Mouse (Mus musculus): ENCODE measurements around the gene Slc16a10.
A peak's percentile ranks its signal among the peaks of the same experiment; 100 is the strongest.

Slc16a10 gene

DNA sequence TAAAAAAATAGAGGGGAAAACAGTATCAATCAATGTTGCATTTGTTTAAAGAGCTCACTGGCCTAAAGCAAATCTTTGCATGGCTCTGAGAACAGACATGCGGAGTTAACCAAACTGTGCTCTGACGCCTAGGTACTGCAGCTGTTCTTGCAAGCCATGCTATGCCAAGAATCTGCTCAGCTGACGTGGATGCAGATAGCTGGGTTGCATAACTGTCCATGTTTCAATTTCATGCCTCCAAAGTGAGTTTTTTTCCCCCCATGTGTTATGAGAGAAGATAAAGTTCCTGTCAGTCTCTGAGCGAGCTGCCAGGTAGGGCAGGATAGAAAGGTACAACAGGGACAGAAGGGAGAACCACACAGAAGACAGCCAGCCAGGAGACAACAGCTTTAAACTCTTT lies 72.8 kb downstream of the Slc16a10 start:
- DNase-seq (ENCODE audit: low read depth, low spot score) = no peak

DNA sequence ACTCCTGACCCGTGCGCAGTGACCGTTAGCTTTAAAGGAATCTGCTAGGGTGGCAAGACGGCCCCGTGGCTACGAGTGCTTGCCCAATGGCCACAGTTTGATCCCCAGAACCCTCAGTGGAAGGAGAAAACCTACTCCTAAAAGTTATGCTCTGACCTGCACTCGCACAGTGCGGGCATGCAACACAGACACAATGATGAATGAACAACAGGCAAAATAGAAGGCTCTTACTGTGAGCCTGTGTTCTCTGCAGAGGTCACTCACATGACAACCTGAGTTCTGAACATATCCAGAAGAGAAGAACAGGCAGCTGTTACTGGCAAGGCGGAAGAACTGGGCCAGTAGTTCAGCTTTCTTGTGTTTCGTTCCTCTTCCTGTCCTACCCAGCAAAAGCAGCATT lies 73.5 kb downstream of the Slc16a10 start:
- DNase-seq (ENCODE audit: low read depth, low spot score) = no peak

DNA sequence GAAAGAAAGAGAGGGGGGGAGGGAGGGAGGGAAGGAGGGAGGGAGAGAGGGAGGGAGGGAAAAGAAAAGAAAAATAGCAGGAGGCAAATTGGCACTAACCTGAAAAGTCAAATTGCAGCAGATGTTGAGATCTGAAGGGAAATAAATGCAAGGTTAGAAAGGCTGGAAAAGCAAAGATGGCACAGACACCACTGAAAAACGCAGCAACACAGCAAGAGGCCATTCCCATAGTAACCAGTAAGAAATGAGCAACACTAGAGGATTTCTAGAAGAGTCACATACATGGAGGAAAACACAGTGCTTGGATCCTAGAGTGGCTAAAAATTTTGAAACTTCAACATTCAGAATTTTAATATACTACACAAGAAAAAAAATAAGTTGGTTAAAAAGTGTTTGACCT lies 74.5 kb downstream of the Slc16a10 start:
- DNase-seq (ENCODE audit: low read depth, low spot score) = no peak

DNA sequence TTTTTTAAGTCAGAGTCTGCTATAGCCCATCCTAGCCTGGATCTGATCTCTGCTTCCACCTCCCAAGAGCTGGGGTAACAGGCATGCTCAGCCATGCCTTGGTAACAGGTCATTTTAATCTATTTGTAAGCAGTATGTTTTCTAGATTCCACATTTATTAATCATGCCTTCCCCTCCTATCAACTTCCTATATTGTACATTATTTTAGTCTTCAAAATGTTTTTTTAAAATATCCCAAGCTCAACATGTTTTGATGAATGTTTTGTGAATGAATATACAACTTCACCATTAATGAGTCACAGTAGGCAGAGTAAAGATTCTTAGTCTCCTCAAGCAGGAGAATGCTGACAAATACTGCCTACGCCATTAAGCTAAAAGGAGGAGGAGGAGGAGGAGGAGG lies 75.0 kb downstream of the Slc16a10 start:
- DNase-seq (ENCODE audit: low read depth, low spot score) = no peak

DNA sequence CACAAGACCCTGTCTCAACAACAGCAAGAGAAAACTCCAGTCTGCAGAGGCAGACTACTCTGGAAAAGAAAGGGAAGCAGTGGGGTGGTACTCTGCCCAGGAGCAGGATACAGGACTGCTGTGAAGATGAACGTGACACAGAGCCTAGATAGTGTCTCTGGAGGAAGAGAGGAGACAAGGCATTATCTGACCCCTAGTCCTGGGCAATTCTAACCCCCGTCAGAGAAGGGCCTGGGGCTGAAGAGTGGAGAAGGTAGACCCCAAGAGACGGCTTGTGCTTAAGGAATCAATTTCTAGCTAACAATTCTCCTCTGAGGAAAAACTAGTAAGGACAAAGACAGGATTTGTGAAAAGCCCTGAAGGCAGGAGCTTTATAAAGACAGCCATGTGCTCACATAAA lies 76.7 kb downstream of the Slc16a10 start:
- DNase-seq (ENCODE audit: low read depth, low spot score) = no peak

DNA sequence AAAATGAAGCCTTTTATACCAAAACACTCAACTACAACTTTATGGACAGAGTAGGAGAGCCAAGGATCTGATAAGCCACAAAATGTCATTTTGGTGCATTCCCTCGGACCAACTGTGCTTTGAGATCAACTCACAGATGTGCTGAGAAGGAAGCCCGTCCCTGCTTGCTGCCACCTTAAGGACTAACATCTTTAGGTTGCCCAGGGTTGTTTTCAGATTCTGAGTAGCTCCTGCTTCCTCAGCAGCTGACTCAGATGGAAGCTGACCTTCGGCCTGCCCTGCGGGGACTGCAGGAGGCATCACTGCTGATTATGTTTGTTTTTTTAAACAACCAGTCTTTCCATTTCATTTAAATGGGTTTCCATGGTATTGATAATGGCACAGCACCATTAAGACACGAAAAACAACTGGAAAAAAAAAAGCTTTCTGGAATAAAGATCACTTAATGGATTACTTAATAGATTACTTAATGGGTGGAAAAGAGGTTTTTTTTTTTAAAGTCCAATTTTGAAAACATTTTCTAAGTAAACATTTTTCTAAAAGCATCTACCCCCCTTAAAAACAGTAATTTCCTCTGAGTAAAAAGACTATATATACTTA lies 78.7 kb downstream of the Slc16a10 start:
- no peak for DNase-seq (ENCODE audit: low read depth, low spot score)

DNA sequence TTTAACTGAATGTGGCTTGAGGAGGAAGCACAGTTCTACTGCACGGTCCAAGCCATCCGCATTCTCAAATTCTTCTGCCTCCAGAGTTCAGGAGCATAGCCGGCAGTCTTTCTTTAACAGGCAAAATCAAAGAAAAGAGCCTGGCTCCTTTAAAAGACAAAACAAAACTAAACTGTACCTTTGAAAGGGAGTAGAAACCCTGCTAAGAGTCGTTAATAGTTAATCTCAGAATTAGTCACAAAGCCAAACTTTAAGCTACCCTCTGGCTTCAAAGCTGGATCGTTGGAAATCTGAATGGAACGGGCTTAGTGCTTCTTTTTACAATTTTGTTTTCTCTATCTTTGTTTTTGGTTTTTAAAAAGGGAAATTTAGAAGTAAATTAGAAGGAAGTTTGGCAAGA lies 79.2 kb downstream of the Slc16a10 start:
- no peak for DNase-seq (ENCODE audit: low read depth, low spot score)

DNA sequence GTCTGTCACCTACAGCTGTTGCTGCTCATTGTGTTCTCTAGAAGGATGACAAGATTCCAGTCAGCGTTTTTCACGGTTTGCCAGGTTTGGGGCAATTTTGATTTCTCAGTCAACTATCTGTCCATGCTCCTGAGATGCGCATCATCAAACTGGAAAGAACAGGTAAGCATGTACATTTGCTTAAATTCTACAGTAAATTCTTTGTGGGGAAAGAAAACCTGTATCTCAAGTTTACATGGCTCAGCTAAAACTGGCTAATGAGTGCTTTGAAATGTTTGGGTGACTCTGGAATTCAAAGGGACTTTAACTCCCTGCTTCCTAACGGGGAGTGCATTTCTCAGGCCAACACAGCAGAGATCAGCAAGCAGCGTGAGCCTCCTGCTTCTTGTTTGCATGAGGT lies 80.1 kb downstream of the Slc16a10 start:
- no peak for DNase-seq (ENCODE audit: low read depth, low spot score)

DNA sequence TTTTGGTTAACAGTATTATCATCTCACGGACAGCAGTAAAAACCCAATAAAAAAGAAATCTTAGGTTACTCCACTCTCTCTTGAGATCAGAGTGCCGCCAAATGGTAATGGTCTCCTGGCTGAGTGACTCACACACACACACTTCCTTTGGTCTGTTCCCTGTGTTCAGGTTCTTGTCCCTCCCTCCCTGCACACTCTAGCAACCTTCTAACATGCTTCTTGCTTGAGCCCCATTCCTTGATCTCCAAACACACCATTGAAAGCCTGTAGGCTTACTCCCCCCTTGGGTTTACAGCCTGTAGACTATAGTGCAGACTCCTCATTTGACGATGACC lies 83.3 kb downstream of the Slc16a10 start:
- DNase-seq (ENCODE audit: low read depth, low spot score) = no peak

DNA sequence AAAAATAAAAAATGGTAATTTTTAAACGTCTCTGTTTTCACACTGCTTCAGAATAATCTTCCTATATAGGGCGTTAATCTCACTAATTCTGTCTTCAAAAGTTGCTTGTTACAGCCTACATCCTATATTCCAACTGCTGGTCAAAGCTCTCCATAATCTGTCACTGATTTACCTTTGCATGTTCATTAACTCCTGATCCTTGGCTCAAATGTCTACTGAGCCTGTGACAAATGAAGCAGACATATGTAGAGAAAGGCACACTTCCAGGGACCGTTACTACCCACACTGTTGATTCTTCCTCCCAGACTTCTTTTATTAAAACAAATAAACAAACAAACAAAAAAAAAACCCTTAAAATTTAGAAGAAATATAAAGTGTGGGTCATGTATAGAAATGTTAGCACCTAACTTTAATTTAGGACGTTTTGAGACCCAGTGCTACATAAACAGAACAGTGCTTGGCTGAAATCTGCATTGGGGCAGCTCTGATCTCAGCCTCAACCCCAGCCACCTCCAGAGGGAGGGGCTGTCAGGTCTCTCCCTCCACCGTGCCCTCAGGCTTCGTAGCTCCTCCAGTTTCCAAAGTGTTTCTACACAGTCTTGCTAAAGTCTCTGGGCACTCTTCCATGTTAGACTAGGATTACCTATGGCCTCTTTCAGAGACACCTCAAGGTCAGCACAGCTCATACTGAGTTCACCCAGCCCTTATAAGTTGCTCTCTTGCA lies 83.8 kb downstream of the Slc16a10 start:
- DNase-seq (ENCODE audit: low read depth, low spot score) = no peak

DNA sequence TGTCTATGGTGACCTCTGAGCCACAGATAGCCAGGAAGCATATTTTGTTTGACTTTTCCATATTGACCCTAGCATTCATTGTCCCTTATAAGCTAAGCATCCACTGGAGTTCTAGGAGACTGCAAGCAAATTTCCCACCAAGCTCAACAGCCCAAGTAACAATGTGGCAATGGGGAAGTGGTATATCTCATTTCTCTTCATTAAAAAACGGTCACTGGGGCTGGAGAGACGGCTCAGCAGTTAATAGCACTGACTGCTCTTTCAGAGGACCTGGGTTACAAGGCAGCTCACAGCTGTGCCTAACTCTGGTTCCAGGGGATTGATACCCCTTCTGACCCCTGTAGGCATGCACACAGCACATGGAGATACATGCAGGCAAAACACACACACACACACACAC lies 84.4 kb downstream of the Slc16a10 start:
- no peak for DNase-seq (ENCODE audit: low read depth, low spot score)

DNA sequence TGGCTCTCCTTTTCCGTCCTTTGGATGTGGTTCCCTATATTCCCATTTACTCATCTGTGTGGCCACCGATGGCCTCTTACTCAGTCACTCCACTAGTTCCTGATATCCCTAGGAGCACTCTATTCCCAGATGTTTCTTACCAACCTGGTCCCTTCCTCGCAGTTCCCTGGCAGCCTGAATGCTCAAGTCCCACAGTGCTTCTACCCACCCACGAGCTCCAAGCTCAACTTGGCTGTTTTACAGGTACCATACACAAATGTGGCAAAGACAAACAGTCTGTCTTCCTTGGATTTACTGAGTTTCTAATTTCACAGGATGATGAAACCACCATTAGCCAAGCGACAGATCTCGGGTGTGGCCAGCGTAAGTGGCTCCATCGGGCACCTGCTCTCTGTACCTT lies 87.6 kb downstream of the Slc16a10 start:
- DNase-seq (ENCODE audit: low read depth, low spot score) = no peak

DNA sequence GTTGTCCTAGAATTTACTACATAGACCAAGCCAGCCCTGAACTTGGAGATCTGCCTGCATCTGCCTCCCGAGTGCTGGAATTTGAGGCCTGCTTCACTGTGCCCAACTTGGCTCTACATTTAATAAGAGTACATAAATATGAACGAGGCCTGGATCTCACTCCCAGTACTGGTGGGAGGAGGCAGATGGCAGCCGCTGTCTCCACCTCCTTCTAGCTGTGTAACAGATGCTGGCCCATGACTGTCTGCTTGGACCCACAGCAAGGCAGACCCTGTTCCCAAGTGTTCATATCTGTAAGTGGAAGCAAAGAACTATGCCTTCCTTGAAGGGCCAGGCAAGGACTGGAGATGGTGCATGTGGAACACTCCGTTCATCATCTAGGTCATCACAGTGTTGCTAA lies 88.2 kb downstream of the Slc16a10 start:
- DNase-seq (ENCODE audit: low read depth, low spot score) = no peak

DNA sequence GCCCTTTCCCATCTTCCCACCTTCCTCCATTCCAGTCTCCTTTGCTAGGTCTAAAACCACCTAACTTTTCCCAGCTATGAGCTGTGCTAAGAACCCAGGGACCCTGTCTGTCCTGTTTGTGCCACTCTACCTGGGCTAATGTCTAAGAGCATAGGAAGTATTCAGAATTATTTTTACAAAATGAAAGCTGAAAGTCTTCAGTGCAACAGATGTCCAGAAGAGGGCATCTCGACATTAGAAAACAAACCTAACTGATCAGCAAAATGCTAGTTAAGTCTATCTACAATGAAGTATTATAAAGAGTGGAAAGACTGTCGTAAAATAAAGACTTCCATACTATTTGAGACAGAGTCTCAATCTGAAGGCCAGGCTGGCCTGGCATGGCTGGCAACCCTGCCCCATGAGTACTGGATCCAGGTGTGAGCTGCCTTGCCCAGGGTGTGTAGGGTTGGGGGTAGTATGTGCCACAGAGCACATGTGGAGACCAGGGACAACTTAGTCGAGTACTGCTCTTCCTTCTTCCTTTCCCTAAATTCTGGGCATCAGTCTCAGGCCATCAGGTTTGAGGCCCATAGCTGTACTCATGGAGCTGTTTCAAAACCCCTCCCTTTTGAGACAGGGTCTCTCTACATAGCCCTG lies 88.7 kb downstream of the Slc16a10 start:
- peak; percentile 20 for DNase-seq (ENCODE audit: low read depth, low spot score)

DNA sequence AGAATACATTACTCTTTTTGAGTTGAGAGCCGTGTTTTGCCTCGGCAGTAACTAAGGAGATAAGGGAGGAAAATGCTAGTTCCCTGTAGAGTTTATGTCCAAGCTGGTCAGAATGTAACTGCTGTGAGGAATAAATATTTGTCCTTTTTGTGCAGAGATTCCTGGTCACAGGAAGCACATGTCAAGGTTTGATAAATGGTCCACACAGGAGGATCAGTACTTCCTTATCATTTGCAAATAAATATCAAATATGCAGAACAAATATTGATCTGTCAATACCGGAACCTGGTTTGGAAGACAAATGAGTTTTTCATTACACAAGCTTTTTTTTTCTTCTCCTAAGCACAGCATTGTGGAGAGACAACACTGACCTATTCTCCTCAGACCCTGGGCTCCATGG lies 90.1 kb downstream of the Slc16a10 start:
- no peak for DNase-seq (ENCODE audit: low read depth, low spot score)

DNA sequence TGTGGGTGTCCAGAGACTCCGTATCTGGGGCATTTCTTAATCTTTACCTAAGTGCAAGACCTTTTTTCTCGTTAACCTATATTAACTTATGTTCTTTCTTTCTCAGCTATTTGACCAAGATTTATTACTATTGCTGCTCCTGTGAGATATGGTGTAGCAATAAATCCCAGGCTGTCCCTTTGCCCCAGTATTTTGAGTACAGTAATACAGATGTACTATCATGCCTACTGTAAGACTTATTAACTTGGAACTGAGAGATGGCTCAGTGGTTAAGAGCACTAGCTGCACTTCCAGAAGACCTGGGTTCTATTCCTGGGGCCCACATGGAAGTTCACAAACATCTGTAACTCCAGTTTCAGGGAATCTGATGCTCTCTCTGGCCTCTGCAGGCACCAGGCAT lies 91.3 kb downstream of the Slc16a10 start:
- DNase-seq (ENCODE audit: low read depth, low spot score) = no peak

DNA sequence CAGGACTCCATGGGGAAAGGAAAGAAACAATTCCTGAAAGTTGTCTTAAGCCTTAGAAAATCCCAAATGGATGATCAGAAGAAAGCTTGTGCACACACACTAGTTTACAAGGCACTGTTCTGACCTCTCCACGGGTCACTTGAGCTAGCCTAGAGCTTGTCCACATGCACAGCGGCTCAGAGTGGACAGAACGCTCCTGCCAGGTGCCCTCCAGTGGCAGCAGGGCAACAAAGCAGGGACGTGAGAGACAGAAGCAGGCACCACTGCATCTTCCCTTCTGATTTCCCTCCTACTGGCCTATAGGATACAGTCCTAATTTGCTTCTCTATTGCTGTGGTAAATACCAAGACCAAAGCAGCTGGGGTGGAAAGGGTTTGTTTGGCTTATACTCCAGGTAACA lies 100.7 kb downstream of the Slc16a10 start:
- DNase-seq (ENCODE audit: low read depth, low spot score) = no peak

DNA sequence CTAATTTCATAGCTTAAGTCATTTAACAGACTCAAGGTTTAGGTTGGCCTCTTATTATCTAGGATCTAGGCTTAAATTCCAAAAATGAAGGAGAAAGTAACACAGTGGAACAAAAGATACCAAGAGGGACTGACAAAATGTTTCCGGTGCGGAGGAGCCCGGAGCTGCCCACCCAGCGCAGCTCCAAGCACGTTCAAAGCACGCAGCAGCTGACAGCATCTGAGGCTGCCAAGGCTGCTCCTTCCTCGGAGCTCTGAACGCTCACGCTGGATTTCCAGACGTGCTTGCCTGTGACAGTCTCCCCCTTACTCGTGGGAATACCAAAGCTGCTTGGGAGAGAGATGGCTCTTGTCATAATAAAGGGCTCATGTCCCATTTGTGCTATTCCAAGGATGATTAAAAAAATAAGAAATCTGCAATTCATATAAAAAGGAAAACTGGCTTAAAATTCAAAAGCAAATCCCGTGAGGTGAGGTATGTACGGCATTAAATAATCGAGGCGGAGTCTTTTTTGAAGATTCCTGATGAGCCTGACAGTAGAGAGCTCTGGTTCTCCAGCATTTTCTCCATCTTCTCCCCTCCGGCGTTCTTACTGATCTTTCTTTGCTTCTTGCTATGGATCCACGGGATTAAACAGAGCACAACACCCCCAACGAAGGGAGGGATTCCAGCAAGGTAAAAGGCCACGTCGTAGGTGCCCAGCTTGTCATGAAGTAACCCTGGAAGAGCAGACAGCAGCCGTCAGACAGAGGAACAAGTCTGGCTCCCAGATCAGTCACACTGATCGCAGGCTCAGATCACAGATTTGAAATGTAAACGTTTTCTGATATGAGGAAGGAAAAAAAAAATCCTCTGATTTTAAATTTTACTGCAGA lies 105.1 kb downstream of the Slc16a10 start:
- no peak for DNase-seq (ENCODE audit: low read depth, low spot score)

DNA sequence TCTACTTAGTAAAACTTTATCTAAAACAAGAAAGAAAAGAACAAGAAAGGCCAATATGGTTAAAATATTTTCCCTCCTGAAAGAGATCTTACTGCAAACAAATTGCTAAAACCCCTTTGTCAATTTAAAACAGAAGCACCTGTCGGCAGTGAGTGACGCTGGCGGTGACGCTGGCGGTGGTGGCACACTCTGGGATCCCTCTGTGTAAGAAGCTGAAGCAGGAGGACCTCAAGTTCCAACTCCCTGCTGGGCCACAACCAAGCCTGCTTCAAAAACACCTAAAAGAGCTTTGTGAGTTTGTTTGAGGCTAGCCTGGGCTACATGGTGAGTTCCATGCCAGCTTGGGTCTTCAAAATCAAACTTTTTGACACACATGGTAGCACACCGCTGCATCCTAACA lies 107.1 kb downstream of the Slc16a10 start:
- no peak for DNase-seq (ENCODE audit: low read depth, low spot score)

DNA sequence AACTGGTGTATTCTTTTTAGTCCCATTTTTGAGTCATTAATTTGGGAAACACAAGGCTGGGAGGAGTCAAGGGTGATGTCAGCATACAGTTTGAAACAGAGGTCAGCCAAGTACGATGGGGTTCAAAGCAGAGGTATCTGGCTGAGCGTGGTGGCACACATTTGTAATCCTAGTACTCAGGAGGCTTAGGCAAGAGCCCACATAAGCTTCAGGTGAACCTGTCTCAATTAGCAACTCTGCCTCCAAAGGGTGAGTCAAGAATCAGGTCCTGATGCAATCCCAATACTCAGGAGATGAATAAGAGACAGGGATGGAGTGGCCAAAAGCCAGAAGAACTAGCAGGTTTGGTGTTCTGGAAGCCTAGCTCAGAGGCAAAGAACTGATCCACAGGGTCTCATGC lies 109.2 kb downstream of the Slc16a10 start:
- DNase-seq (ENCODE audit: low read depth, low spot score) = no peak

DNA sequence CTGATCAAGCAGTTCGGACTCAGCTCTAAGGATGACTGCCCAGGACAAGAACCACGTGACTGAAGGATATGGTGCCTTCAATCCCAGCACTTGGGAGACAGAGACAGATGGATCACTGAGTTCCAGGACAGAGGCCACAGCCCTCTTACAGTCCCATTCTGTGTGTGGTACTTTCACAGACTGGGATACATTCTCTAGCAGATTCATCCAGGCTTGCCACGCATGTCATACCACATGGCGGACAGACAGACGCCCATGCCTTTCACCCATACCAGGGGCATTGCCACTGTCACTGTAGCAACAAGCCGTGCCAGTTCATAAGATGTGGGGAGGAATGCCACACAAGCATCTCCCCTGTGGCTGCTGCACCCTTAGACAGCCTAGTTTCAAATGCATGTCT lies 111.3 kb downstream of the Slc16a10 start:
- no peak for DNase-seq (ENCODE audit: low read depth, low spot score)

DNA sequence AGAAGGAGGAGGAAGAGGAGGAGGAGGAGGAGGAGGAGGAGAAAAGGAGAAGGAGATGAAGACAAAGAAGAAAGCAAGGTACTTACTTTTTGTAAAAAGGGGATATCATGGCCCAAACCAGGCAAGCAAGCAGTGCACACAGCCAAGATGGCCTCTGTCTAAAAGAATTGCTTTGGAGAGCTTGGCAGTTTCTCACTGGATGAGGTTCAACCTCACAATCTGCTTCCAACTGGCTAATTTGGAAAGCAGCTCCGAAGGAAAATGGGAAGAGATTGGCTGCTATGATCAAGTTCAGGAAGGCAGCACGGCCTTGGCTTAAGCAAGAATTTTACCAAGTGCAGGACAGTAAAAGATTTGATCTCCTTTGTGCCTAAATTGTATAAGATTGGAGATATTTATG lies 112.4 kb downstream of the Slc16a10 start:
- DNase-seq (ENCODE audit: low read depth, low spot score) = no peak

All from embryo, embryonic 11.5 days (tissue).